Mouse (Mus musculus) G1E (cell line): ENCODE data around the gene Bahcc1. TPM values are rescaled to one million over a fixed set of nuclear protein-coding genes. Genes with fewer than 3 reads are reported as not detected.

Source experiments
- ATAC-seq: 2 replicates; pipeline ENCODE4 v1.8.0; 2016; ENCODE audit warnings: mild to moderate bottlenecking; ENCODE audit not compliant: insufficient number of reproducible peaks, poor library complexity, low FRiP score, severe bottlenecking; ENCODE audit errors: extremely low read depth
- DNase-seq: peaks from one replicate; pipeline ENCODE4 v3.0.0; 2012; ENCODE audit warnings: low spot score
- H3K27me3 ChIP-seq: 2 replicates; pipeline ENCODE4 v1.6.1; 2012; ENCODE audit warnings: mild to moderate bottlenecking, low read length, inconsistent platforms; ENCODE audit not compliant: insufficient read depth
- H3K36me3 ChIP-seq: replicated peaks from 2 replicates; pipeline ENCODE3; 2012; ENCODE audit warnings: mild to moderate bottlenecking, inconsistent platforms
- H3K4me1 ChIP-seq: 2 replicates; pipeline ENCODE4 v1.6.1; 2012; ENCODE audit warnings: low read depth, low read length, inconsistent platforms, mixed read lengths; ENCODE audit not compliant: insufficient read depth
- H3K4me3 ChIP-seq: 2 replicates; pipeline ENCODE4 v1.5.1; 2012; ENCODE audit warnings: low read depth, mild to moderate bottlenecking, inconsistent platforms, low read length, moderate library complexity, mixed read lengths
- H3K9me3 ChIP-seq: replicated peaks from 2 replicates; pipeline ENCODE4 v1.6.1; 2012; ENCODE audit warnings: inconsistent platforms
- CTCF ChIP-seq: IDR thresholded peaks from 2 replicates; pipeline ENCODE4 v1.5.1; 2012; ENCODE audit warnings: low read depth, low read length, inconsistent platforms, mixed read lengths
- GATA1 ChIP-seq: IDR thresholded peaks from 2 replicates; pipeline ENCODE4 v1.6.1; 2012; ENCODE audit warnings: borderline replicate concordance, low read length, inconsistent platforms, mixed read lengths
- GATA2 ChIP-seq: IDR thresholded peaks from 2 replicates; pipeline ENCODE4 v1.6.1; 2012; ENCODE audit warnings: low read depth, low read length, inconsistent platforms, borderline replicate concordance
- POLR2AphosphoS5 ChIP-seq: IDR thresholded peaks from 2 replicates; pipeline ENCODE4 v1.6.1; 2012; ENCODE audit warnings: low read depth, low read length, inconsistent platforms; ENCODE audit not compliant: insufficient replicate concordance
- TAL1 ChIP-seq: conservative IDR thresholded peaks from 2 replicates; pipeline ENCODE4 v1.6.1; 2012; ENCODE audit warnings: low read depth, low read length, inconsistent platforms, mixed read lengths
- polyA plus RNA-seq: library from polyadenylated mRNA; stranded (reverse); fragments of >175 nt; gene quantifications from 2 replicates; pipeline ENCODE4 v1.2.3, GENCODE M21; 2012
- total RNA-seq, 2 experiments: library from RNA; stranded (forward) in 1 of 2; stranded (reverse) in 1 of 2; fragments of 200-1000 nt in 1 of 2; fragments of >200 nt in 1 of 2; fragmentation: Nextera tagmentation in 1 of 2; gene quantifications; 2 replicates each; pipeline ENCODE4 v1.2.3; 2014 to 2017

Gene Bahcc1
- total and polyA plus RNA-seq, 3 experiments = 0.05 to 0.50 TPM; not detected in 1

DNA sequence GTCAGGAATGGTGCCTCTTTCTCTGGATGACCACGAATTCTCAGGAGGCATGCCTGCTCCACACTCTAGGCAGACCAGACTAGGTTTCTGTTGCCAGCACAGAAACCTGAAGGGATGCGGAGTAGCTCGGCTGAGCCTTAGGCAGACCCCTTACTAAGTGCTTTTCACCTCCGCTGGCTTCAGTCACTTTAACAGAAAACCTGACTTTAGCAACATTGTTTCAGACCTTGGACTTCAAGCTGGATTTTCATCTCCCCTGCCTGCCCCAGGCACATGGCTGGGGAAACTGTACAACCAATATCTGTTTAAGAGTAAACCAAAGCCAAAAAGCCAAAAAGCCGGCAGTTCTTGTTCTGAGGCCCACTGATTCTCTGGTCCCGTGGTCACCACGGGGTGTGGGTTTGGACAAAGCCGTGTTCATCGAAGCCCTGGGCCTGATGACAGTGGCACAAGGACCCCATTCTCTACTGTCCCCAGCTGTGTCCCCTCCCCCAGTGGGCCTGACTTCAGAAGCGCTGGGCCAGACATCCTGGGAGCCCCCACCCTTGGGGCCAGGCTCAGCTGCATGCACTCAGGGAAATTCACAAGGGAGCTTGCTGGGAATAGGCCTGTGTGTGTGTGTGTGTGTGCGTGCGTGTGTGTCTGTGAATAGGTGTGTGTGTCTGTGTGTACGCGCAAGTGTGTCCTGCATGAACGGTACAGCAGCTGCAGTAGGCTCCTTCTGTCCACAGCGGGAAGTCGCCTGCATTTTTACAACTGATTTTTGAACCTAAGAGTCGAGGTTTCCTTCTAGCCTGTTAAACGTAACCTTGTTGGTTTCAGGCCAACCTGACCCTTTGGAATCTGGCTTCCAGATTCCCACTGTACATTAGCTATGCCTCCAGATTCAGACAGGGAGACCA is 8.9 kb upstream of the Bahcc1 start:
- peaks cover 69% of the 10 kb centered on the region for H3K27me3 ChIP-seq
- H3K4me1 ChIP-seq = peaks cover 3% of the 10 kb centered on the region; the same call in 1 of the 2 replicates
- DNase-seq = no peak
- no peak for ATAC-seq
- no peak overlapping the region for H3K4me3 ChIP-seq
- H3K36me3 ChIP-seq = no peaks in the 10 kb centered on the region
- TF ChIP-seq GATA1 (no peak), CTCF (no peak), POLR2AphosphoS5 (no peak)
- H3K9me3 ChIP-seq = no peaks in the 10 kb centered on the region

DNA sequence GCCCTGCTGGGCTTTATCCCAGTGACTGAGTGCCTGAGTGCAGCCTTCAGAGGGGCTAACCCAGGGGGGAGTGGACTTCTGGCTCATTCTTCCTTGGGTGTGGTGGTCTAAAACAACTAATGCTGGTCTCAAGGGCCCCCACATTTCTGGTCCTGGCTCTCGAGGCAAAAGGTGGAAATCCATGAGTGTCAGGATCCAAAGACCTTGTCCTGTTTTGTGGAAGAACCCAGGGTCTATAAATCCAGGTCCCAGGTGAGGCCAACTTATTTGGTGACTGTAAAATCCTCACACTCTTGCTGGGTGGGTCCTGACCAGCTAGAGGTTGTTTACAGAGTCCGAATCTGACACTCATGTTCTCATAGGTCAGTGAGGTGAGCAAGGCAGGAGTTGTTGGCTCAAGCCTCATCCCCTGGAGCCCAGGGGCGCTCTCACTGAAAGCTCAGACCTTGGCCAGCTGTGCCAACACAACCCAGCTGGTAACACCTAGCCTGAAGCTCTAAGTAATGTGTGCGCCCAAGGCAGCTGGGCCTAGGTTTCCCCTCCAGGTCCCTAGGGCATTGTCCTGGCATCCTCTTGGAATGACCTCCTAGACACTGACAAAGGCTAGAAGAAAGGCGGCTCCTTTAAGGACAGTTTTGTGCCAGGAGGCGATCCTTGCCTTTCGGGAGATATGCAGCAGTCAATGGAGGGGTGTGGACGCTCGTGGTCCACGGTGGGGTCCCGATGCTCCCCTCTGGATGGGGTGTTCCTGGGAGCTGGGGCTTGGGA is 8.1 kb upstream of the Bahcc1 start:
- Histone ChIP-seq H3K9me3 (no peaks in the 10 kb centered on the region), H3K27me3 (peaks cover 75% of the 10 kb centered on the region), H3K4me3 (no peak overlapping the region), H3K4me1 (peaks cover 6% of the 10 kb centered on the region; the same call in 1 of the 2 replicates), H3K36me3 (no peaks in the 10 kb centered on the region)
- TF ChIP-seq TAL1 (no peak), GATA1 (no peak), POLR2AphosphoS5 (no peak), CTCF (no peak), GATA2 (no peak)
- ATAC-seq = no peak
- no peak for DNase-seq

DNA sequence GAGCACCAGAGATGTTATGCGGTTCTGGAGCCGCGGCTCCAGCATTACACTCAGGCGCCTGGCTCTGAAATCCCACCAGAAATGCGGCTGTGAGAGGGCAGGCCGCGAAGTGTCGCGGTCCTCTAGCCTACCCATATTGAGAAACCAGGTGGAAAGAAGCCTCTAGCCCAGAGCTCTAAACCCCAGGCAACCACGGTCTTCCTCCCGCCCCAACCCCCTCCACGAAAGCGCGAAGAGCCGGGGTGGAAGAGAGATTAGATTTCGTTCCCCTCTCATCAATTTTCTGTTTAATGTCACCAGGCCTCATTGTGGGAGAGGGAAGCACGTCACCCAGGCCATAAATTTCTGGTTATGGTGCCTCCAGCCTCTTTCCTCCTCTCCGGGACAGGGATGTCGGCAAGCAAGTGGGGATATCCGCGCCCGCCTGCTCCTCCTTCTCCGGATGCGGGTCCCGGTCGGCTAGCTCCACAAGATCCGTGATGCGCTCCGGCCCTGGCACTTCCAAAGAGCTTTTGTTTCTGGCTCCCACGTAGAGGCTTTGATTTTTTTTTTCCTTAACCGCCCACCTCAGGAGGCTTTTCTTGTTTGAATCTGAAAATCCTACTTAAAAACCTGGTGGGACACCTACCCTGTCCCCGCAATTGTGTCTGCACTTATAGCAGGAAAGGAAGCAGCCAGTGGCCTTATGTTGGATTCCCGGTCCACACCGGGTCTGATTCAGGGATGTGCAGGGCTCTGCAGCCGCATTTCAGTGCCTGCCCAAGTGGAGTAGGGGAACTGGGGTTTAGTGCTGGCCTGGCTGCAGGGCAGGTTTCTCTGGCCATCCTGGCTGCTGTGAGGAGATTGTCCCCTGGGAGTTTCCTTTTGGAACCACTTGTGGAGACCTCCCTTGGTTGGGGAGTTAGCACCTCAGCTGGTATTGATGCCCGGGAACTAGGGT is 7.2 kb upstream of the Bahcc1 start:
- TF ChIP-seq CTCF = no peak
- no peak for TF ChIP-seq GATA2
- TF ChIP-seq POLR2AphosphoS5 = no peak
- no peak for TF ChIP-seq GATA1
- TF ChIP-seq TAL1 = no peak
- H3K4me3 ChIP-seq = no peak overlapping the region
- peaks cover 3% of the 10 kb centered on the region for H3K9me3 ChIP-seq
- peaks cover 76% of the 10 kb centered on the region for H3K27me3 ChIP-seq
- H3K4me1 ChIP-seq = peaks cover 13% of the 10 kb centered on the region
- ATAC-seq = no peak
- no peaks in the 10 kb centered on the region for H3K36me3 ChIP-seq
- no peak for DNase-seq

DNA sequence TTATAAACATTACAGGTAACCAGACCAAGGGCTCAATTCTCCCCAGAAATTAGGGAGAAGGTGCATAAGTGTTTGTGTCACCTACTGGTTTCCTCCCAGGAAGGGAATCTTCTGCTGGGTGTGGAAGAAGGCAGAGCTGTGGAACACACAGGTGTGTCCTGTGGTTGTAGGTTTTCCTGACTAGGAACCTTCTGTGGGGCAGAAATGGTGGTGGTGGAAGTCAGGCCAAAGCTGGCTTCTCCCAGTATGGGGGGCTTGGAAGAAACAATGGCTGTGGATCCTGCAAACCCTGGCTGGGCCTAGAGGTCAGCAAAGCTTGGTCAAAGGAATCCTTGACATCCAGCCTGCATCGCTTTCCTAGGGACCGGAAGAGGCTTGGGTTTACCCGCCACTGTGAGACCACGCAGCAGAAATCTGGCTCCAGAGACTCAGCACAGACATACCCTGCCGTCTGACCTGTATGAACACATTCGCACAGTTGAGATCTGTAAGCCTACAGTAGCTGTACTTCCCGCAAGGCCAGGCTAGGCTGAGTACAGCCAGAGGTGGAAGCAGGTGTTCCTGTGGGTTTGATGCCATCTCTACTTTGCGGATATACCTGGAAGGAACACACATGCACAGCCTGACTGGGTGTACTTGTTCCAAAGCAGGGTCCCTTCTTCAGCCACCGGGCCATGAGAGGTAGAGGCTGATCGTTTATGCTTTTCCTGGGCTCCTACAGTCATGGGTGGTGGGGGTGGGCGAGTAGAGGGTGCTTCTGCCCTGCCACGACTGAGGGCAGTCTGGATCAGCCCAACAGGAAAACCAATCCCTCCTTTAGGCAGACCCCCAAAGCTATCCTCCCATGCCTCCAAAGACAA is 6.1 kb upstream of the Bahcc1 start:
- Histone ChIP-seq H3K4me3 (no peak overlapping the region), H3K27me3 (peaks cover 76% of the 10 kb centered on the region), H3K9me3 (peaks cover 5% of the 10 kb centered on the region), H3K36me3 (no peaks in the 10 kb centered on the region), H3K4me1 (peaks cover 18% of the 10 kb centered on the region)
- ATAC-seq (no peak), DNase-seq (no peak)
- no peak for TF ChIP-seq CTCF
- no peak for TF ChIP-seq GATA2
- TF ChIP-seq POLR2AphosphoS5 = no peak
- no peak for TF ChIP-seq GATA1
- no peak for TF ChIP-seq TAL1

DNA sequence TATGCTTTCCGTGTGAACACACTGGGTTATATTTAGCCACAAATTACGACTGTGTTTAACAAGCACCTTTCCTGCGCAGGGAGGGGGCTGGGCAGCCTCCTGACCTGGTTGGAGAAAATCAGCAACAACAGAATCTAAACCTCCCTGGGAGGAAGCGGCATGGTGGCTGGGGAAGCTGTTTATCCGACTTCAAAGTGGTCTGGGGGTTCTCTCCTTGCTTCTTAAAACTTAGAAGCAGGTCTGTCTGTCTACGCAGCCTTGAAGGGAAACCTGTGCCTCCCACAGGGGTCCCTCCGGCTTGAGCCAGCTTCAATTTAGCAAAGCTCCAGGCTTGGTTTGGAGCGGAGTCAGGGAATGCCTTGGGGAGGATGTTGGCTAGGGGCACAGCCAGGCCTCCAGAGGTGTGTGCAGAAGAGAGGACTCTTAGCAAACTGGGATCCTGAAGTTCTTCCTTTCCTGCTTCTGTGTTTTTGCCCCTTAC is 5.1 kb upstream of the Bahcc1 start:
- TF ChIP-seq GATA1 = no peak
- no peak for TF ChIP-seq GATA2
- no peak for TF ChIP-seq CTCF
- no peak for TF ChIP-seq TAL1
- no peak for TF ChIP-seq POLR2AphosphoS5
- Histone ChIP-seq H3K27me3 (peaks cover 75% of the 10 kb centered on the region), H3K9me3 (peaks cover 7% of the 10 kb centered on the region), H3K4me1 (peaks cover 23% of the 10 kb centered on the region), H3K4me3 (no peak overlapping the region), H3K36me3 (no peaks in the 10 kb centered on the region)
- ATAC-seq (no peak), DNase-seq (no peak)
